Mouse (Mus musculus) limb, embryonic 10.5 days (tissue): ENCODE data around the gene Akr1d1. TPM values are rescaled to one million over a fixed set of nuclear protein-coding genes. Genes with fewer than 3 reads are reported as not detected.

Source experiments
- DNase-seq: peaks from one replicate; pipeline ENCODE4 v3.0.0-alpha.2; 2017; ENCODE audit warnings: low spot score
- H3K27ac ChIP-seq: fragments of 300-500 bp; sonication (generic); 2 replicates; pipeline ENCODE4 v1.5.1; 2016; ENCODE audit warnings: mild to moderate bottlenecking
- H3K27me3 ChIP-seq: fragments of 300-500 bp; sonication (generic); 2 replicates; pipeline ENCODE4 v1.6.1; 2016; ENCODE audit warnings: low read depth, mild to moderate bottlenecking; ENCODE audit not compliant: poor library complexity, severe bottlenecking
- H3K36me3 ChIP-seq: fragments of 300-500 bp; sonication (generic); 2 replicates; pipeline ENCODE4 v1.6.1; 2016; ENCODE audit warnings: mild to moderate bottlenecking, moderate library complexity
- H3K4me1 ChIP-seq: fragments of 300-500 bp; sonication (generic); 2 replicates; pipeline ENCODE4 v1.6.1; 2016
- H3K4me3 ChIP-seq: fragments of 300-500 bp; sonication (generic); 2 replicates; pipeline ENCODE4 v1.5.1; 2016; ENCODE audit warnings: mild to moderate bottlenecking, moderate library complexity
- H3K9me3 ChIP-seq: fragments of 300-500 bp; sonication (generic); replicated peaks from 2 replicates; pipeline ENCODE4 v1.6.1; 2016; ENCODE audit warnings: mild to moderate bottlenecking
- WGBS: fragments of 180-500 bp; shearing (Covaris S2); methylation state at CpG from one replicate; pipeline ENCODE4 v1.1.7; 2016; 5-methylcytosine and 5-hydroxymethylcytosine counted together
- polyA plus RNA-seq: library from polyadenylated mRNA; unstranded; fragments of >200 nt; fragmentation: Nextera tagmentation; extraction: Ambion mirVana; gene quantifications from 2 replicates; pipeline ENCODE4 v1.2.1, GENCODE M21; 2016

Gene Akr1d1
- polyA plus RNA-seq: not detected in 2 replicates

DNA sequence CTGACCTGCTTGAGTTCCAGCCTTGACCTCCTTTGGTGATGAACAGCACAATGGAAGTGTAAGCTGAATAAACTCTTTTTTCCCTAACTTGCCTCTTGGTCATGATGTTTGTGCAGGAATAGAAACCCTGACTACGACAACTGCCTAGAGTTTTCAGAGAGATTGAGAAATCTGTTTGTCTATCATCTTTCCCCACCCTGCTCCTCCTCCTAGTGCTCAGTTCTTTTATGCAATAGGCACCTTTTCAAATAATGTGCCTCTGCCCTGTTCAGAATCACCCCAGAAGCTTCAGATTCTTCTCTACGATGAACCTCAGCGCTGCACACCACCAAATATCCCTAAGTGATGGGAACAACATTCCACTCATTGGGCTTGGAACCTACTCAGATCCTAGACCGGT is at the start of gene Akr1d1:
Gene Akr1d1, plus strand, starts transcription at position 234 of the 400 bp plus-strand sequence.
- Histone ChIP-seq H3K9me3 (no peaks in the 10 kb centered on the region), H3K4me3 (no peak within 1 kb of the TSS), H3K27ac (no peak within 1 kb of the TSS), H3K27me3 (no peaks in the 10 kb centered on the region), H3K4me1 (no peaks in the 10 kb centered on the region), H3K36me3 (no peaks in the 10 kb centered on the region)
- WGBS: 95% methylated on average over 4 of the region's 4 CpGs
- no peak for DNase-seq

DNA sequence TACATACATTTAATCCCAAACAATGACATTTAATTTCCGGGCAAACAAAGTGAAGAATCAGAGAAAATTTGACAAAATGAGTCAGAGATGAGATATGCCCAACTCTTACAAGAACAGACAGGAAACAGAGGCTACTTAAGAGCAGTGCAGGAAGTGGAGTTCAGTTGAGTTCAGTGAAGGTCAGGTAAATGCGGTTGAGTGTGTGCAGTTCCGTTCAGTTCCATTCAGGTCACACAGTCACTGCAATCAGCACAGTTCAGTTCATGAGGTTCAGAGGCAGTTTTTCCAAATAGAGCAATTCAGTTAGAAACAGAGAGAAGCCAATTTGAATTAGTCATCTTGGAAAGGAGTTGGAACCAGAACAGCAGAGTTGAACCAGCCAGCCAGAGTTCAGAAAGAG is 48.8 kb upstream of the Akr1d1 start:
- 86% methylated on average over 3 of the region's 3 CpGs for WGBS
- Histone ChIP-seq H3K27ac (no peak overlapping the region), H3K27me3 (no peaks in the 10 kb centered on the region), H3K4me1 (peaks cover 5% of the 10 kb centered on the region), H3K4me3 (no peak overlapping the region), H3K36me3 (no peaks in the 10 kb centered on the region), H3K9me3 (no peaks in the 10 kb centered on the region)
- no peak for DNase-seq

DNA sequence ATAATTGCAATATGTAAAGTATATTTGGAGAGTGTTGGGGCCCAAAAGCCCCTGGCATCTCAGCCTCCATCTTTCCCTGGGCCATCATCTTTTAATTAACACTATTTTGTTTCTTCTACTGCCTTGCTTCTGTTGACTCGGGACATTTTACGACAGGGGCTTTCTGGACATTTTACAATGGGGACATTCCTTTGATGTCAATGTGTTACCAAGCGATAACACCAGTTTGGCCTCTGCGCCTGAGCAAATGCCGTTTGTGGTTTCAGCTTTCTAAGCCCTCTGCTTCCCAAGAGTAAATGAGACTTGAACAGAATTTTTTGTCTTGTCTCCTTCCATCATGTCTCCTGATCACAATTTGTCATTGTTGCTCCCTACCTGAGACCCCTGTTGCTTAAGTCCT is 46.7 kb upstream of the Akr1d1 start:
- Histone ChIP-seq H3K9me3 (no peaks in the 10 kb centered on the region), H3K27ac (no peak overlapping the region), H3K4me1 (peaks cover 5% of the 10 kb centered on the region), H3K4me3 (no peak overlapping the region), H3K36me3 (no peaks in the 10 kb centered on the region), H3K27me3 (no peaks in the 10 kb centered on the region)
- 15% methylated on average over 5 of the region's 5 CpGs for WGBS
- DNase-seq: no peak

DNA sequence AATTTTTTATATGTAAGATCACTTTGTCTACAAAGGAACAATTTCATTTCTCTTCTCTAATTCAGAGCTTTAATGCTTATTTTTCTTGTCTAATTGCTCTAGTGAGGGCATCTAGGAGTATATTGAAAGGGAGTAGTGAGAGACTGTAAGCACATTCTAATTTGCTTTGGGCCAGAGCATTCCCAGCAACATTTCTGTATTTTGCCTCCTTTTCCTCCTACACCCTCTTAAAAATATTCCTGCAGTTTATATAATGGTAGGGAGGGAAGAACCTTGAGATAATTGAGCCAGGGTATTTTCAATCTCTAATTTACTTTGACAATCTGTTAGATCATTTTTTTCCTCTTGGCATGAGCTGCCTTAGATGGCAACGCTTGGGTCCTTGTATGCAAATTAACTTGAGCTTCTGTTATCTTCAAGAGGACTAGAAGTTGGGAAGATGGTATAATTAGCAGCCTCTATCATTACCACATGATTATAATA is 45.3 kb upstream of the Akr1d1 start:
- DNase-seq: no peak
- 82% methylated on average over 1 of the region's 1 CpGs for WGBS
- Histone ChIP-seq H3K27ac (no peak overlapping the region), H3K9me3 (no peaks in the 10 kb centered on the region), H3K4me1 (peaks cover 5% of the 10 kb centered on the region), H3K36me3 (no peaks in the 10 kb centered on the region), H3K4me3 (no peak overlapping the region), H3K27me3 (no peaks in the 10 kb centered on the region)

DNA sequence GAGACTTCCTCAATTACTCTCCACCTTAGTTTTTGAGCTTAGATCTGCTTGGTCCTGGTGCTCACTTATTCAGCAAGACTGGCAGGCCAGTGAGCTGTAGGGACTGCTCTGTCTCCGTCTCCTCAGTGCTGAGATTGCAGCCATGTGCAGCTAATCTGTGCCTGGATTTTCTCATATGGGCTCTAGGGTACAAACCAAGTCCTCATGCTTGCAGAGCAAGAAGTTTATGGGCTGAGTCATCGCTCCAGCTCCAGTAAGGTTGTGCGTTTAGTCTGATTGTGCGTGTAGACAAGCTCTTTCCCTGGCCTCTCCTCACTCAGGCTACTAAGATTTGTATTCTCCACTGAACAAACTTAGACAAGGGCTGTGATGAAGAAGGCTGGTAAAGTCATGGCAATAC is 43.5 kb upstream of the Akr1d1 start:
- Histone ChIP-seq H3K4me1 (peaks cover 5% of the 10 kb centered on the region), H3K4me3 (no peak overlapping the region), H3K27me3 (no peaks in the 10 kb centered on the region), H3K27ac (no peak overlapping the region), H3K36me3 (no peaks in the 10 kb centered on the region), H3K9me3 (no peaks in the 10 kb centered on the region)
- DNase-seq: no peak
- 84% methylated on average over 4 of the region's 4 CpGs for WGBS

DNA sequence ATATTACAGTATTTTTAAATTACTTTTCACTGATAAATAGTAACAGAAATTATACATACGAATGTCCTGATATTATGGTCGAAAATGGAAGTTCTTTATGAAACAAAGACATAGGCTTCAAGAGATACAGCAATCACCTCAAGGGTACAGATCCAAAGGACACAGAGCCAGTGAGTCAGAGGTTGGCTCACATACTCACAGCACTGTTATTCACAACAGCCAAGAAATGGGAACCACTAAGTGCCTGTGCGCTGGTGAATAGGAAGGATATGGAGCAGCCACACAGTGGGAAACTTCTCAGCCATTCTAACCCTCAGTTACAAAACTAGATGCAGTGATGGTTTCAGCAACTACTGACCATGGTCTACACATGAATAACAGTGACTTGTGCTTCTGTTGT is 37.7 kb upstream of the Akr1d1 start:
- H3K36me3 ChIP-seq: no peaks in the 10 kb centered on the region
- no peak overlapping the region for H3K4me3 ChIP-seq
- WGBS: 89% methylated on average over 3 of the region's 3 CpGs
- H3K27me3 ChIP-seq: no peaks in the 10 kb centered on the region
- H3K9me3 ChIP-seq: no peaks in the 10 kb centered on the region
- DNase-seq: no peak
- H3K4me1 ChIP-seq: no peaks in the 10 kb centered on the region
- H3K27ac ChIP-seq: no peak overlapping the region

DNA sequence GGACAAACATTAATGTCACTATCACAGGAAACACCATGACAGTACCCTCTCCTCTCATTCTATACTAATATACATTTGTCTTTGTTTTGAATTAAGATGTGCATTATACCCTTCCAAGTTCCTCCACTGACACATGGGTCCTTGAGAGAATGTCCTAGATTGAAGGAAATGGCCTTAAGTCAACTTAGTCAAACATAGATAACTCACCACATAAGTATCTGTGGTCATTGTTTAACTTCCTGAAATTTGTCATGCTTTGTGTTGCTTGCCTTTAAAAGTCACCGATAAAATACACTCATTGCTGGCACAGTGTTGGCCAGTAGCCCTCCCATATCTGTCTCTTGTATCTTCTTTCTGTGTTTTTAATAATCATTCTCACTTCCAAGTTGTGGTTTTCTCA is 35.0 kb upstream of the Akr1d1 start:
- Histone ChIP-seq H3K27ac (no peak overlapping the region), H3K4me1 (no peaks in the 10 kb centered on the region), H3K4me3 (no peak overlapping the region), H3K36me3 (no peaks in the 10 kb centered on the region), H3K27me3 (no peaks in the 10 kb centered on the region), H3K9me3 (no peaks in the 10 kb centered on the region)
- 98% methylated on average over 1 of the region's 1 CpGs for WGBS
- no peak for DNase-seq

DNA sequence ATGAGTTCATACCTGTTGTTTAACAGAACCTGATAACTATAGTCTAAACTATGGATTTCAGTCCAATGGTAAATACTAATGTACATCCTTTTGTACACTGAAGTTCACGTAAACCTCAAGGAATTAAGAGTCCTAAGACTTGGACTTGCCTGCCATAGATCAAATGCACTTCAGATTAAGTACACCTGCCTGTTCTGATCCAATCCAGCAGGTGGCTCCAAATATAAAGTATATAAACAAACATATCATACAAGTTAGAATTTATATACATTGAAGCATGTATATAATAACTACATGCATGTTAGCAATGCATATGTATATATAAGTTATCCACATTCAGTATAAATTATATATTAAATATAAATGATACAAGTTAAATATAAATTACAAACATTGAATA is 33.1 kb upstream of the Akr1d1 start:
- WGBS: 96% methylated on average over 1 of the region's 1 CpGs

DNA sequence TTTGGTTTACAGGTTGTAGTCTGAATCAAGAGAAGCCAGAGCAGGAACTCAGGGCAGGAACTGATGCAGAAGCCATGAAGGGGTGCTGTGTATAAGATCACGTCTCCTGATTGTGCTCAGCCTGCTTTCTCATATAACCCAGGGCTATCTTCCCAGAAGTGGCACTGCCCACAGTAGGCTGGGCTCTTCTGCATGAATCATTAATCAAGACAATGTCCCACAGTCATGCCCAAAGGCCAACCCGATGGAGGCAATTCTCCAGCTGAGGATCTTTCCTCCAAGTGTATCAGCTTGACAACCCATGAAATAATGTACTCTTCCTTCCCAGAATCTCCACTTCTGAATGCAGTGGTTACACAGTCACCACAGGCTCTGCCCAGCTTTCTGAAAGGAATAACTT is 24.4 kb upstream of the Akr1d1 start:
- no peak for DNase-seq
- Histone ChIP-seq H3K4me1 (no peaks in the 10 kb centered on the region), H3K9me3 (no peaks in the 10 kb centered on the region), H3K36me3 (no peaks in the 10 kb centered on the region), H3K27ac (no peak overlapping the region), H3K27me3 (no peaks in the 10 kb centered on the region), H3K4me3 (no peak overlapping the region)
- WGBS: 87% methylated on average over 2 of the region's 2 CpGs

More for the DNA sequence above, 33.1 kb upstream of the Akr1d1 start:
- Histone ChIP-seq H3K4me1 (no peaks in the 10 kb centered on the region), H3K27ac (no peak overlapping the region), H3K27me3 (no peaks in the 10 kb centered on the region), H3K36me3 (no peaks in the 10 kb centered on the region), H3K9me3 (no peaks in the 10 kb centered on the region), H3K4me3 (no peak overlapping the region)
- no peak for DNase-seq

DNA sequence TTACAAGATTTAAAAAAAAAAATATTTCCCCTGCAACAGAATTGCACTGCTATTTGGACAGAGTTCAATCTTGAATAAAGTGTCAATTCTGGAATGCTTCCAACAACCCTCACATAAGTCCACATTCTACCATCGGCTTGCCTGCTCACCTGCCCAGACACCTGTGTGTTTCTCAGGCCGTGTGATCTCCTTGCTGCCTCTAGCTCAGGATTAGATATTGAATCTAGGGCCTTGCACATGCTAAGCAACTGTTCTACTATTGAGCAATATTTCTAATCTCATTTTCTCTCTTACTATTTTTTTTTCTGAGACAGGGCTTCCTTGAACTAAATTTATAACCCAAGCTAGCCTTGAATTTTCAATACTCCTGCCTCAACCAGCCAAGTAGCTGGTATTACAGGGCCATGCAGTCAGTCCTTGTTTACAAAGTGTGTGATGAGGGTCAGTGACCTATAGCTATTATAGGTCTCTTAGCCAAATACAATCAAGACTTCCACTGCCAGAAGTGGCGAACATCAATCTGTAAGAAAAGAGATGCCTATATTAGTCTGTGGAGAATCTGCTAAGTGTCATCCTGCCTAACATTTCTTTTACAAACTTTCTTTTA is 23.0 kb upstream of the Akr1d1 start:
- no peaks in the 10 kb centered on the region for H3K36me3 ChIP-seq
- H3K27me3 ChIP-seq: no peaks in the 10 kb centered on the region
- H3K27ac ChIP-seq: no peak overlapping the region
- no peak overlapping the region for H3K4me3 ChIP-seq
- no peak for DNase-seq
- no peaks in the 10 kb centered on the region for H3K9me3 ChIP-seq
- H3K4me1 ChIP-seq: no peaks in the 10 kb centered on the region
- WGBS: 81% methylated on average over 3 of the region's 3 CpGs

DNA sequence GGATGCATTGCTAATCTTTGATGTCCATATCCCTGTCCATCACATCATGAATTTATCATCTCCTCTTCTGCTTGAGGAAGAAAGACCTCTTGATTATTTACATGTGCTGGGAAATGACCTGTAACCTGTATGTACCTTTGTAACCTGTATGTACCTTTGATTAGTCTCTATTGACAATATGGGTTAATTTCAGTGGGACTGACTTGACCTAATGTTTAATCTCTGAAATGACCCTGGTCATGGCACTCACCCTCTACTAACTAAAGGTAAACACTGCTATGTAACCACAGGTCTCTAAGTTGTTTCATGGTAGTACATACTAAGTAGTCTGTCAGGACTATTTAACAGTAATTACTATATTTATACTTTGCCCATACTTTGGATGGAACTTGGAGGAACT is 19.2 kb upstream of the Akr1d1 start:
- H3K9me3 ChIP-seq: no peaks in the 10 kb centered on the region
- no peak overlapping the region for H3K4me3 ChIP-seq

DNA sequence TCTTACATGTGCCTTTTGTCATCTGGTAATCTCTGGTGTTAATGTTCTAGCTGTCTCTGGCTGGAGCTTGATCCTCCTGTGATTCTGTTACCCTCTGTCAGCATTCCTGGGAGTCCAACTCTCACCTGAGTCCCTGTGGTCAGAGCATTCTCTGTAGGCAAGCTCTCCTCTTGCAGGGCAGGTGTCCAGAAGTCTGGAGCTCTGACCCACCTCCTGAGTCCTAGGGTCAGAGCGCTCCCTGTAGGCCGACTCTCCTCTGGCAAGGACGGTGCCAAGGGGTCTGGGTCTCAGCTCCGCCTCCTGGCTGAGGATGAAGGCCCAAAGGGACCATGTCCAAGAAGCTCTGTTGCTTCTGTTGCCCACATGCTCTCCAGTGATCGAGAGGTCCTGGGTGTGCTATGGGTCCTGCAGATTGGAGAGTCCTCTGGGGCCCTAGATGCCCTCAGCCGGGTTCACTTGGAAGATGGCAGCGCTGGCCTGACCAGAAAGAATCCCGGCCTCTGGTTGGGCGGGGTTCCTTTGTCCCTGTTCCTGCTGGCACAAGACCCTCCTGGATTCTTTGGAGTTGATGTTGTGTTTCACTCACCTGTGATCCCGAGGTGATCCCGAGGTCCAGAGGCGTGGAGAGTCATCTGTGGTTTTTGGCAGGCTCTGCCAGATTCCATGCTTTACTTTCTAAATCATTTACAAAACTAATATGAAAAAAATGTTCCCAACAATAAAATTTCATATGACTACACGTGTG is 9.2 kb upstream of the Akr1d1 start:
- Histone ChIP-seq H3K9me3 (no peaks in the 10 kb centered on the region), H3K36me3 (no peaks in the 10 kb centered on the region)
- 94% methylated on average over 13 of the region's 13 CpGs for WGBS

More for the DNA sequence above, 19.2 kb upstream of the Akr1d1 start:
- no peak for DNase-seq
- H3K4me1 ChIP-seq: no peaks in the 10 kb centered on the region
- no peaks in the 10 kb centered on the region for H3K36me3 ChIP-seq
- no peaks in the 10 kb centered on the region for H3K27me3 ChIP-seq
- H3K27ac ChIP-seq: no peak overlapping the region

DNA sequence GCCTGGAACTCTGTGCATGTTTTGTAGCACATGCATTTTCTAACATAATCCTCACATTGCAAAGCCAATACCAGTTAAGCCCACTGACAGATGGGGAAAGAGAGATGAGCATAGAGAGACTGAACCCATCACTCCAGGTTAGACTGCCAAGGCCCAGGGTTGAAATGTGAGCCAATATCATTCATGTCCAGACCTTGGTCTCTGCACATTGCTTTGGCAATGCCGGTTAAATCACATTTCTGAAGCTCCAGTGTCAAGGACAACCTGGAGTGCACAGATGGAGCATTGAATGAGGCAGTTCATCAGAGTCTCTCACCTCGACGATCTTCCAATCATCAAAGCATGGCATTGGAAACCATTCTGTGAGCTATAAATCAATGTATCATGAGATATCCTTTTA is 2.1 kb downstream of the Akr1d1 start:
- 87% methylated on average over 3 of the region's 3 CpGs for WGBS
- Histone ChIP-seq H3K27ac (no peak overlapping the region), H3K4me3 (no peak overlapping the region), H3K36me3 (no peaks in the 10 kb centered on the region), H3K4me1 (no peaks in the 10 kb centered on the region), H3K27me3 (no peaks in the 10 kb centered on the region), H3K9me3 (no peaks in the 10 kb centered on the region)
- DNase-seq: no peak

More for the DNA sequence above, 9.2 kb upstream of the Akr1d1 start:
- no peak overlapping the region for H3K4me3 ChIP-seq
- H3K4me1 ChIP-seq: no peaks in the 10 kb centered on the region
- H3K27me3 ChIP-seq: no peaks in the 10 kb centered on the region
- H3K27ac ChIP-seq: no peak overlapping the region
- DNase-seq: no peak
